Mouse (Mus musculus) embryonic facial prominence, embryonic 15.5 days (tissue): ENCODE measurements around the gene Tbc1d4. TPM values are rescaled to one million over a fixed set of nuclear protein-coding genes. Genes with fewer than 3 reads are reported as not detected.

Source experiments
- ATAC-seq: fragments of 200-750 bp; cut with Nextera tagmentation; 2 replicates; pipeline ENCODE4 v1.8.0; 2017; ENCODE audit warnings: low read depth, moderate TSS enrichment; ENCODE audit not compliant: insufficient number of reproducible peaks, low FRiP score, low TSS enrichment
- H3K27ac ChIP-seq: fragments of 300-500 bp; sonication (generic); replicated peaks from 2 replicates; pipeline ENCODE4 v1.5.1; 2015; ENCODE audit warnings: mild to moderate bottlenecking, inconsistent platforms
- H3K27me3 ChIP-seq: fragments of 300-500 bp; sonication (generic); 2 replicates; pipeline ENCODE4 v1.6.1; 2015; ENCODE audit warnings: inconsistent platforms
- H3K36me3 ChIP-seq: fragments of 300-500 bp; sonication (generic); 2 replicates; pipeline ENCODE4 v1.6.1; 2015; ENCODE audit warnings: mild to moderate bottlenecking, inconsistent platforms
- H3K4me1 ChIP-seq: fragments of 300-500 bp; sonication (generic); 2 replicates; pipeline ENCODE4 v1.6.1; 2015; ENCODE audit warnings: inconsistent platforms
- H3K4me2 ChIP-seq: fragments of 300-500 bp; sonication (generic); replicated peaks from 2 replicates; pipeline ENCODE4 v1.6.1; 2015; ENCODE audit warnings: mild to moderate bottlenecking, inconsistent platforms
- H3K4me3 ChIP-seq: fragments of 300-500 bp; sonication (generic); replicated peaks from 2 replicates; pipeline ENCODE4 v1.5.1; 2015; ENCODE audit warnings: mild to moderate bottlenecking, inconsistent platforms
- H3K9ac ChIP-seq: fragments of 300-500 bp; sonication (generic); 2 replicates; pipeline ENCODE4 v1.6.1; 2015; ENCODE audit warnings: inconsistent platforms
- H3K9me3 ChIP-seq: fragments of 300-500 bp; sonication (generic); replicated peaks from 2 replicates; pipeline ENCODE4 v1.6.1; 2016; ENCODE audit warnings: inconsistent platforms
- WGBS: fragments of 180-500 bp; shearing (Covaris S2); methylation state at CpG from one replicate; pipeline ENCODE4 v1.1.7; 2015; 5-methylcytosine and 5-hydroxymethylcytosine counted together
- polyA plus RNA-seq: library from polyadenylated mRNA; unstranded; fragments of >200 nt; fragmentation: Nextera tagmentation; extraction: Ambion mirVana; gene quantifications from 2 replicates; pipeline ENCODE4 v1.2.1, GENCODE M21; 2015

The Tbc1d4 gene
- polyA plus RNA-seq: 14.6 and 15.1 TPM in 2 replicates

DNA sequence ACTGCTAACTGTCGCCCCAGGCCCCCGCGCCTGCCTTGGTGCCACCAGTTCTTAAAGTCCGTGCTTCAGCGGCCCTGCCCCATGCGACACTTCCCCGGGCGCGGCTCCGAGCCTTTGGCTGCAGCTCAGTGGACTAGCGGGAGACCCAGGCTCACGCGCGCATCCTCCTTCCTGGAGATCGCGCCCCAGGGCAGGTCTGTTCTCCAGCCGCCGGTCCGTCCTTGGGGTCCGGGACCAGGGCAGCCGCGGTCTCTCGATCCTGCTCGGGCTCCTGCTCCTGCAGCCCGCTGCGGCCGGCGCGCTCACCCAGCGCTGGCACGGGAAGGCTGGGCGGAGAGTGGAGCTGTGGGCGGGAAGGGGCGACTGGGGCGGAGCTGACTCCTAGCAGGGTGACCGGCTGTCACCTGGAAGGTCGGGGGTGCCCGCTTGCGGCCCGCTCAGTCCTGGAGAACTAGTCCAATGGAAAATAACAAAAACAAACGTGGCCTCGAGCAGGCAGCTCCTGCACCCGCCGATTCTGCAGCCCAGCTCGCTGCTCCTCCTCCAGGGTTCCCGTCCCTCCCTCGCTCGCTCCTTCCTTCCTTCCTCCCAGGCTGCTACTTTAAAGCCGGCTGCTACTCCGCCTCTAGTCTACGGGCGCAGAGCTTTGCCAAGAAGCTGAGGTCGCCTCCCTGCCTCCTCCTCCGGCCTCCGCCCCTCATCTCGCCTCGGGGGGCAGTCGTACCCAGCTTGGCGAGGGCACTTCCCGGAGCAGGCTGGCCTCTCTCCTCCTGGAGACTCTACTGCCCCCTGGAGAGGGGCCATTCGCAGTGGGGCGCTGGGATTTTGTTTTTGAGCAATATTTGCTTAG is at the start of gene Tbc1d4:
Tbc1d4 (minus strand) TSS at position 673 of the 850 bp plus-strand sequence.
- under 1% methylated on average over 62 of the region's 62 CpGs for WGBS
- peaks cover 7% of the 10 kb centered on the region for H3K4me1 ChIP-seq
- peak; percentile 89 for ATAC-seq
- no peaks in the 10 kb centered on the region for H3K27me3 ChIP-seq
- no peaks in the 10 kb centered on the region for H3K36me3 ChIP-seq
- H3K27ac ChIP-seq: peak within 1 kb of the TSS; percentile 83
- H3K4me2 ChIP-seq: peak within 1 kb of the TSS; percentile 98
- no peaks in the 10 kb centered on the region for H3K9me3 ChIP-seq
- H3K9ac ChIP-seq: peak within 1 kb of the TSS; percentile 63
- peak within 1 kb of the TSS; percentile 70 for H3K4me3 ChIP-seq

- Histone ChIP-seq H3K9me3 (no peaks in the 10 kb centered on the region), H3K27ac (no peak overlapping the region), H3K4me2 (no peak overlapping the region), H3K4me1 (peaks cover 6% of the 10 kb centered on the region), H3K9ac (no peak overlapping the region), H3K27me3 (no peaks in the 10 kb centered on the region), H3K36me3 (peaks cover 3% of the 10 kb centered on the region), H3K4me3 (no peak overlapping the region)
- 76% methylated on average over 10 of the region's 10 CpGs for WGBS
- no peak for ATAC-seq
Observed at GRCm38 (mm10) chr14:101656307-101656706, 47.3 kb upstream of the Tbc1d4 start.

GRCm38 (mm10) chr14:101654526-101654909 is 45.5 kb upstream of the Tbc1d4 start:
- Histone ChIP-seq H3K4me1 (peaks cover 6% of the 10 kb centered on the region), H3K36me3 (no peaks in the 10 kb centered on the region; the same call in 1 of the 2 replicates), H3K4me2 (peak overlapping the region; percentile 92), H3K27me3 (no peaks in the 10 kb centered on the region), H3K9ac (peak overlapping the region; percentile 78), H3K4me3 (peak overlapping the region; percentile 99), H3K9me3 (no peaks in the 10 kb centered on the region), H3K27ac (no peak overlapping the region)
- WGBS: under 1% methylated on average over 10 of the region's 10 CpGs
- 0 out of 2 replicates have a peak, but pooled peaks have one; percentile 6 for ATAC-seq

DNA sequence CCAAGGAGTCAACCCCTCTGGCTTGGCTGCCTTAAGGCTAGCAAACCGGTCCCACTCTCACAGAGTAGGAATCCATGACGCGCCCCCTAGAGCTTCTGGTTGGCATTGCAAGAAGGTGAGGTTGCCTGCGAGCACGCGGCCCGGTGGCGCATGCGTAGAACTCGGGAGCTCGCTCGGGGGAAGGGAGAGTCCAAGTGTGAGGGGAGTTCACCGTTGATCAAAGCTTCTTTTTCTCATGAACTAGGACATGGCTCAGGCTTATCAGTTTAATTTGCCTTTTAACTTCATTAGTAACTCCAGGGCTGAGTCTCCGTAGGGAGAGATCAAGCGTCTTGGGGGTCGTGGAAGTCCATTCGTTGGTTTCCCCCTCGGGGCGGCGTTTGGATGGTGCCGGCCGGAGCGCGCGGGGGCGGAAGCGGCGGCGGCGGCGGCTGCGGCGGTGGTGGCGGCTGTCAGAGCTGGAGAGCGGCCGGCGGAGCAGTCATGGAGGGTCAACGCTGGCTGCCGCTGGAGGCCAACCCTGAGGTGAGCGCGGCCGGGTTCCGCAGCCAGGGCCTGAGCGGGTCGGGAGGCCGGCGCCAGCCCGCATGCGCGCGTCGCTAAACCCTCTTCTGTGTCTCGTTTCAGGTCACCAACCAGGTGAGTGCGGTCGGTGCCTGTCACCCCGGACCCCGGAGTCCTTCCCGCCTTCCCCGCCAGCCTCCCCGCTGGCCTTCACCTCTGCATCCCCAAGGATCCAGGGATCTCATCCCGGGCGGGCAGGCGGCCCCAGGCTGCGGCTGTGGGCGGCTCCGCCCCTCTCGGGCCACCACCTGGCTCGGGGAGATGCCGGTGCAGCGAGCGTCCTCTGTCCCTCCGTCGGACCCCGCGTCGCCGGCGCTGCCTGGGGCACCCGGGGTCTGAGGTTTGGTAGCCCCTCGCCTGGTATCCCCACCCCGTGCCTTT is 44.9 kb upstream of the Tbc1d4 start, which contains the start of gene Uchl3:
Uchl3 (plus strand) TSS at position 387 of the 945 bp plus-strand sequence.
- Histone ChIP-seq H3K9ac (peak within 1 kb of the TSS; percentile 78), H3K4me2 (peak within 1 kb of the TSS; percentile 92), H3K4me3 (peak within 1 kb of the TSS; percentile 99), H3K4me1 (peaks cover 6% of the 10 kb centered on the region), H3K36me3 (no peaks in the 10 kb centered on the region), H3K27ac (peak within 1 kb of the TSS; percentile 61; the same call in 1 of the 2 replicates), H3K9me3 (no peaks in the 10 kb centered on the region), H3K27me3 (no peaks in the 10 kb centered on the region)
- peak; percentile 84 for ATAC-seq
- under 1% methylated on average over 81 of the region's 81 CpGs for WGBS

DNA sequence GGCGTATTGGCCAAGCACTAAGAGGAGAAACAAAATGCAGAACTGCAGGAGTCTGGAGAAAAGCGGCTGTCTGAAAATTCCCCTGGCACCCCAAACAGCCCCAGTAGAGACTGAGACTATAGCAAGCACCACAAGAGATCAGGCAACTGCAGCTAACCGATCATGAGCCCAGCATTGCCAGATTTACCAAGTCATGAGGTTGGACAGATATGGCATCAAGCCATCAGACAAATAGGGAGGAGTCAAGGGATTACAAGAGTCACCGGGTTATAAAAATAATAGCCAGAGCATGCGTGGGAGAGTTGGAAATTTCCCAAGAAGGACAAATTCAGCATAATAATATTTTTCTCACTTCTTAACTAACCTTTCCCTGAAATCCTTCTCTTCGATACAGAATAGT is 43.6 kb upstream of the Tbc1d4 start:
- Histone ChIP-seq H3K36me3 (no peaks in the 10 kb centered on the region), H3K27ac (no peak overlapping the region), H3K4me2 (no peak overlapping the region), H3K9ac (no peak overlapping the region), H3K4me1 (peaks cover 6% of the 10 kb centered on the region), H3K9me3 (no peaks in the 10 kb centered on the region), H3K4me3 (no peak overlapping the region), H3K27me3 (no peaks in the 10 kb centered on the region)
- WGBS: 88% methylated on average over 6 of the region's 6 CpGs
- no peak for ATAC-seq

DNA sequence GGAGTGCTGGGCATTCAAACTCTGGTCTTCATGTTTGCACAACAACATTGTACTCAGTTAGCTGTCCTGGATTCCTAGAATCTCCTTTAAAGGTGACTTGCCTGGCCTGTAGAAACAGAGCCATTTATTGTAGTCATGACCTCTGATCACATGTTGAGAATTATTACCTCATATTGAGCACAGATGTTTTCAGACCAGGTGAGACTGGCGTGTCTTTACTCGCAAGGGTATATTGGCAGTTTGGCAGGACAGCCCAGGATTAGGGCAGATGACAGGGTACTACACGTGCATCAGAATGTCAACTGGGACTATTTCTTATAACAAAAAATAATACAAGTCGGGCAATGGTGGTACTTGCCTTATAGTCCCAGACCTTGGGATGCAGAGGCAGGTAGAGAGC is 41.6 kb upstream of the Tbc1d4 start:
- H3K9me3 ChIP-seq: no peaks in the 10 kb centered on the region
- no peaks in the 10 kb centered on the region for H3K36me3 ChIP-seq
- no peak overlapping the region for H3K27ac ChIP-seq
- H3K9ac ChIP-seq: no peak overlapping the region
- 71% methylated on average over 4 of the region's 4 CpGs for WGBS
- H3K4me2 ChIP-seq: no peak overlapping the region
- no peak overlapping the region for H3K4me3 ChIP-seq
- no peak for ATAC-seq
- H3K27me3 ChIP-seq: no peaks in the 10 kb centered on the region
- peaks cover 6% of the 10 kb centered on the region for H3K4me1 ChIP-seq

DNA sequence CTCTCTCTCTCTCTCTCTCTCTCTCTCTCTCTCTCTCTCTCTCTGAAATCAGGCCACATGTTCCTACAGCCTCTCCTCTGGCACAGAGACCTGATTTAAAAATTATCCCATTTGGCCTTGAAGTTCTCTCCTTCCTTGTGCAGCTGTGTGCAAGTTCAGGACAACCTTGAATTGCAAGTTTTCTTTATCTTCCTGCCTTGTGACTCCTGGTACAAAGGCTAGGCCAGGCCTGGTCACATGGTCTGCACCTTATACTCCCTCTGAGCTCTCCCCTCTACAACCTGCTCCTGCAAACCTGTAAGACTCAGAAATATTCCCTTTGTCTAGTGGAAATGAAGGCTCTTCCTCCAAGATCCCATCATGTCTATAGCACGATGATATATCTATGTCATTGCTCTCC is 36.0 kb upstream of the Tbc1d4 start:
- Histone ChIP-seq H3K4me3 (no peak overlapping the region), H3K27me3 (no peaks in the 10 kb centered on the region), H3K9ac (no peak overlapping the region), H3K27ac (no peak overlapping the region), H3K36me3 (no peaks in the 10 kb centered on the region), H3K4me2 (no peak overlapping the region), H3K9me3 (no peaks in the 10 kb centered on the region), H3K4me1 (no peaks in the 10 kb centered on the region)
- 72% methylated on average over 1 of the region's 1 CpGs for WGBS
- no peak for ATAC-seq

DNA sequence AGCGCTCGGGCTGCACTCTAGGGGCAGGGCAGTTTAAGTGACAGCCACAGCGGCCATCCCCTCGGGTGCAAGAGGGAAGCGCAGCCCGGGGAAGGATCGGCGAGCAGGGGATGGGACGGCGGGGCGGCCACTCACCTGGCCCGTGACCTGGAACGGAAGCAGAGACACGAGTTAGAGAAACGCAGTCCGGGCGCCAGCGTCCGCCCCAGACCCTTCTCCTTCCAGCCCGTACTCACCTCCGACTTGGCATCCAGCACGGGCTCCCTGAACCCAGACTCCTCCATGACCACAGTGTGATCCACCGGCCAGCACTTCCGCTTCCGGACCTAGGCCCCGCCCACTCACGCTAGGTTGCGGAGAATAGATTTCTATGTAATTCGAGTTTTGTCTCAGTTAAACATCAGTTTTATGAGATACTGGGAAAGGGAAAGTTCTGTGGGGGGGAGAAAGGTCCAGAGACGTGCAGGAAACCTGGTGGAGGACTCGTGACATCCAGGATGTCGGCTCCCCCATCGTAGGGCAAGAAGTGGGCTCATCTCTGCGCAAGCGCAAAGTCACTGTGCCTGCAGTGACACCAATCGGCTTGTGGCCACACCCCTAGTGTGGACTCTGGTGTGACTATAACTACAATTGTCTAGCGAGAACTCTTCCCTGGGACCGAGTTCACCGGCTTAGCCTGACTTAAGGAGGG is 31.3 kb upstream of the Tbc1d4 start, which contains the start of gene Commd6:
Commd6 (minus strand) TSS at position 534 of the 691 bp plus-strand sequence.
- no peaks in the 10 kb centered on the region for H3K36me3 ChIP-seq
- H3K4me2 ChIP-seq: peak within 1 kb of the TSS; percentile 60
- WGBS: under 1% methylated on average over 39 of the region's 39 CpGs

GRCm38 (mm10) chr14:101637381-101637780 is 28.4 kb upstream of the Tbc1d4 start:
- no peak overlapping the region for H3K4me3 ChIP-seq
- 86% methylated on average over 6 of the region's 6 CpGs for WGBS
- H3K9me3 ChIP-seq: no peaks in the 10 kb centered on the region
- no peak overlapping the region for H3K27ac ChIP-seq
- H3K27me3 ChIP-seq: no peaks in the 10 kb centered on the region
- ATAC-seq: no peak
- peaks cover 8% of the 10 kb centered on the region for H3K4me1 ChIP-seq
- H3K36me3 ChIP-seq: peaks cover 16% of the 10 kb centered on the region
- H3K4me2 ChIP-seq: no peak overlapping the region
- no peak overlapping the region for H3K9ac ChIP-seq

More for the DNA sequence above, 31.3 kb upstream of the Tbc1d4 start, which contains the start of gene Commd6:
- H3K4me3 ChIP-seq: peak within 1 kb of the TSS; percentile 93
- H3K9me3 ChIP-seq: no peaks in the 10 kb centered on the region
- ATAC-seq: peak; percentile 97
- peak within 1 kb of the TSS; percentile 90 for H3K27ac ChIP-seq
- H3K27me3 ChIP-seq: no peaks in the 10 kb centered on the region
- H3K4me1 ChIP-seq: peaks cover 8% of the 10 kb centered on the region
- peak within 1 kb of the TSS; percentile 67 for H3K9ac ChIP-seq

GRCm38 (mm10) chr14:101635765-101636164 is 26.8 kb upstream of the Tbc1d4 start:
- no peak overlapping the region for H3K9ac ChIP-seq
- 100% methylated on average over 1 of the region's 1 CpGs for WGBS
- no peaks in the 10 kb centered on the region for H3K27me3 ChIP-seq
- peaks cover 8% of the 10 kb centered on the region for H3K4me1 ChIP-seq
- no peak overlapping the region for H3K4me2 ChIP-seq
- no peak for ATAC-seq
- H3K4me3 ChIP-seq: no peak overlapping the region
- peaks cover 19% of the 10 kb centered on the region for H3K36me3 ChIP-seq
- H3K9me3 ChIP-seq: no peaks in the 10 kb centered on the region
- H3K27ac ChIP-seq: no peak overlapping the region
